Mouse (Mus musculus) lung, adult 2 months (tissue): ENCODE measurements around the gene Zp2.

ENCODE experiments used
- CTCF ChIP-seq: fragments of 200-500 bp; IDR thresholded peaks from 2 replicates; pipeline ENCODE4 v1.5.1; 2011; ENCODE audit warnings: mild to moderate bottlenecking, low read length, control low read depth; ENCODE audit not compliant: insufficient read depth
- POLR2A ChIP-seq: fragments of 200-500 bp; IDR thresholded peaks from 2 replicates; pipeline ENCODE4 v1.6.1; 2011; ENCODE audit warnings: low read depth, mild to moderate bottlenecking, control low read depth, low read length, borderline replicate concordance; ENCODE audit errors: extremely low read depth

DNA sequence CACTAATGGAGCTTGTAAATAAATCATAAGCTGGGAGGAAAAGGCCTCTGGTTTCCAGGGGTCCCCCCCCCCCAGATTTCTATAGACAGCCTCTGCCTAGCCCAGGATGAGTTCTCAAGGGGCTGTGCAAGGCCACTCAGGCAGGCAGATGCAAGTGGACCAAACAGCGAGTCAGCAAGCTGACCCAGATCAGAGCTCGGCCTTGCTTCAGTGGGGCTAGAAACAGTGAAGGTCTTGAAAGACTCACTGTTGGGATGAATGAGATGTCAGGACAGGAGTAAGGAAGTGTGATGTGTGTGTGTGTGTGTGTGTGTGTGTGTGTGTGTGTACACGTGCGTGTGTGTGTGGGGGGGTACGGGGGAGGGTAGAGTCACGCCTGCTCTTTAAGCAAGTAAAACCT, 47.7 kb upstream of the Zp2 start:
- TF ChIP-seq CTCF (no peak), POLR2A (no peak)
